Mouse (Mus musculus): ENCODE measurements at regions not wholly inside any gene's neighbourhood (a gene's known extent, or its start where the extent isn't known, plus 50 kb on each side); places are given as distances from the start of the nearest gene placed in this dataset.

DNA sequence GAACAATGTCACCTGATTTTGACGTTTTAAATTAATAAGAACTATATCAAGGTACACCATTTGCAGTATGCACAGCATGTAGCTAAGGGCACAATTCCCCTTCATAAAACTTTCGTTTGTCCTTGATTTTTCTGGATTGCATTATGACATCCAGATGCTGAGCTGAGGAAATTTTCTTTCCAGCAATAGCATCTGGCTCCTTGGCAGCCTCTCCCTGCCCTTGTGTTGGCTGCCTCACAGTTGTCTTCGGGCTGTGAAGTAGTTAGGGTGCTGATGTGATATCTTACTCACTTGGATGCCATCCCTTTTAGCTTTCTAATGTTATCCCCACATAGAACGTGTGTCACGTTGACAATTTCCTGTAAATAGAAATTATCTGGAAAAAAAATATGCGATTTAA, 729.2 kb downstream of the Dach1 start:
- TF ChIP-seq CTCF (IDR thresholded peaks at IDR 0.05; ENCODE audit: extremely low read depth, insufficient read depth, low read length) = no peak
- TF ChIP-seq POLR2A (IDR thresholded peaks at IDR 0.05; ENCODE audit: extremely low read depth, insufficient read depth, low read length) = no peak

Measured in cortical plate, adult 2 months (tissue).